ENCODE assay signal across 8 mouse cellular contexts in the genomic region with DNA sequence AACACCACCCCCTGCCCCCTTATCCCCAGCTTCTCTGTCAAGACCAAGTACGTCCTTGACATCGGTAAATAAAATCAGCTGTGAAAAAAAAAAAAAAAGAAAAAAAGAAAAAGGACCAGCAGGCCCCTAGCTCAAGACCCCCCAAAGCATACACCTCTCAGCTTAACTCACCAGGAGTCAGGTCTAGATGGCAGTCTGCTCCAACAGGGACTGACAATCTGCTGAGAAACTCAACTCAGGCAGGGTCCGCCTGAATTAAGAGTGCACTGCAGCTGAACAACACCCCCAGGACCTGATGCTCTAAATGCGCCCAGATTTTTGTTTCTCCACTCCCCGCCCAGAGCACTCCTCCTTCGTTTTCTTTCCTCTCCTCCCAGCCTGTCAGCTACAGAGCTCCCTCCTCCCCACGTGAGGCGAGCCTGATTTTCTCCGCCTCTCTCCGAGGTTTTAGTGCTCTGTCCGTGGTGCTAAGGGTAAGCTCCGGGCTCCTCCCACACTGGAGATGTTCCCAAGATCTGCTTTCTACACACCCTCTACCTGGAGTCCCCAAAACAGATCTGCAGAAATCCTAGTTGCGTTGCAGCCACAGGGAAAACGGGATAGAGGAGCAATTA.
DNase-seq lines count a peak whose midpoint lies in the region; ATAC-seq and TF ChIP-seq lines count a peak whose summit lies in the region.

No protein-coding gene starts in this region.

- peak; percentile 66; the same call in 1 of the 2 replicates for ATAC-seq in lung, embryonic 14.5 days (ENCODE audit: insufficient read depth)
- peak; percentile 76 for ATAC-seq in embryonic facial prominence, embryonic 14.5 days (ENCODE audit: low read depth)
- peak; percentile 62; the same call in 1 of the 2 replicates for ATAC-seq in limb, embryonic 14.5 days (ENCODE audit: low FRiP score, low read depth)
- ATAC-seq in erythroblast, adult 5-6 weeks (replicated peaks; ENCODE audit: low FRiP score, poor library complexity, severe bottlenecking): no peak

- H3K4me1 ChIP-seq in lung, embryonic 14.5 days (ENCODE audit: insufficient read depth): no peaks in the 10 kb centered on the region
- H3K4me1 ChIP-seq in embryonic facial prominence, embryonic 14.5 days (ENCODE audit: control insufficient read depth, insufficient read depth, low read length): no peaks in the 10 kb centered on the region
- peaks cover 3% of the 10 kb centered on the region; the same call in 1 of the 2 replicates for H3K4me1 ChIP-seq in limb, embryonic 14.5 days (ENCODE audit: control insufficient read depth, insufficient read depth, low read length)

- no peak for TF ChIP-seq CTCF in lung, embryonic 14.5 days (IDR thresholded peaks at IDR 0.05; ENCODE audit: low read depth)

- no peak overlapping the region for H3K4me2 ChIP-seq in lung, embryonic 14.5 days
- peak overlapping the region; percentile 36 for H3K4me2 ChIP-seq in embryonic facial prominence, embryonic 14.5 days (ENCODE audit: low read depth, low read length)
- peak overlapping the region; percentile 29; the same call in 1 of the 2 replicates for H3K4me2 ChIP-seq in limb, embryonic 14.5 days (replicated peaks; ENCODE audit: low read depth, low read length, severe bottlenecking)

- no peak overlapping the region for H3K4me3 ChIP-seq in lung, embryonic 14.5 days (ENCODE audit: low read depth, low read length)
- no peak overlapping the region for H3K4me3 ChIP-seq in embryonic facial prominence, embryonic 14.5 days (ENCODE audit: low read depth, low read length)
- H3K4me3 ChIP-seq in limb, embryonic 14.5 days (replicated peaks; ENCODE audit: low read length): no peak overlapping the region

- no peaks in the 10 kb centered on the region for H3K9me3 ChIP-seq in lung, embryonic 14.5 days (ENCODE audit: low read depth, low read length)
- no peaks in the 10 kb centered on the region for H3K9me3 ChIP-seq in embryonic facial prominence, embryonic 14.5 days (ENCODE audit: control insufficient read depth, low read length)
- no peaks in the 10 kb centered on the region for H3K9me3 ChIP-seq in limb, embryonic 14.5 days (ENCODE audit: control insufficient read depth, low read length)

- no peaks in the 10 kb centered on the region for H3K36me3 ChIP-seq in lung, embryonic 14.5 days (ENCODE audit: insufficient read depth)
- no peaks in the 10 kb centered on the region for H3K36me3 ChIP-seq in embryonic facial prominence, embryonic 14.5 days (ENCODE audit: control insufficient read depth, insufficient read depth, low read length)
- H3K36me3 ChIP-seq in limb, embryonic 14.5 days (ENCODE audit: control insufficient read depth, insufficient read depth, low read length): no peaks in the 10 kb centered on the region

- no peak overlapping the region for H3K9ac ChIP-seq in lung, embryonic 14.5 days
- no peak overlapping the region for H3K9ac ChIP-seq in embryonic facial prominence, embryonic 14.5 days (ENCODE audit: low read depth, low read length)
- H3K9ac ChIP-seq in limb, embryonic 14.5 days (ENCODE audit: low read depth, low read length, severe bottlenecking): no peak overlapping the region

- H3K27ac ChIP-seq in lung, embryonic 14.5 days (ENCODE audit: low read depth): no peak overlapping the region
- H3K27ac ChIP-seq in embryonic facial prominence, embryonic 14.5 days (replicated peaks; ENCODE audit: low read depth, low read length): no peak overlapping the region
- no peak overlapping the region for H3K27ac ChIP-seq in limb, embryonic 14.5 days (replicated peaks; ENCODE audit: low read depth, low read length)

- no peaks in the 10 kb centered on the region for H3K27me3 ChIP-seq in lung, embryonic 14.5 days (ENCODE audit: insufficient read depth, low read length)
- H3K27me3 ChIP-seq in embryonic facial prominence, embryonic 14.5 days (replicated peaks; ENCODE audit: control insufficient read depth, insufficient read depth, low read length): no peaks in the 10 kb centered on the region
- no peaks in the 10 kb centered on the region for H3K27me3 ChIP-seq in limb, embryonic 14.5 days (ENCODE audit: control insufficient read depth, insufficient read depth, low read length)

- WGBS in lung, embryonic 14.5 days: 4% methylated on average over 14 of the region's 14 CpGs
- WGBS in embryonic facial prominence, embryonic 14.5 days: 1% methylated on average over 14 of the region's 14 CpGs
- 3% methylated on average over 14 of the region's 14 CpGs for WGBS in limb, embryonic 14.5 days

- no peak for TF ChIP-seq POLR2A in limb, embryonic 14.5 days (IDR thresholded peaks at IDR 0.05; ENCODE audit: borderline replicate concordance, extremely low read depth, insufficient read depth, insufficient read length)

- DNase-seq in lung, embryonic 14.5 days: peak; percentile 68
- DNase-seq in lung, postnatal 25 days (ENCODE audit: low spot score): no peak
- peak; percentile 75 for DNase-seq in embryonic facial prominence, embryonic 14.5 days (ENCODE audit: low spot score)
- DNase-seq in kidney, postnatal 10 days: peak; percentile 16
- DNase-seq in limb, embryonic 14.5 days (ENCODE audit: low spot score): peak; percentile 59
- peak; percentile 59 for DNase-seq in right cerebral cortex, postnatal 25 days
- no peak for DNase-seq in heart, adult 9 months (ENCODE audit: low spot score in 2 of 2)

Comparison
In these comparisons a context has a peak if more than half of its experiments do, and no peak if none do; other contexts are left out.
1. DNase-seq: peak in lung, embryonic 14.5 days (single experiment), embryonic facial prominence, embryonic 14.5 days (single experiment), kidney, postnatal 10 days (single experiment), limb, embryonic 14.5 days (single experiment) and right cerebral cortex, postnatal 25 days (single experiment); none in lung, postnatal 25 days (single experiment) and heart, adult 9 months (0 of 2).